ENCODE assay signal across 13 mouse cellular contexts in the genomic region with DNA sequence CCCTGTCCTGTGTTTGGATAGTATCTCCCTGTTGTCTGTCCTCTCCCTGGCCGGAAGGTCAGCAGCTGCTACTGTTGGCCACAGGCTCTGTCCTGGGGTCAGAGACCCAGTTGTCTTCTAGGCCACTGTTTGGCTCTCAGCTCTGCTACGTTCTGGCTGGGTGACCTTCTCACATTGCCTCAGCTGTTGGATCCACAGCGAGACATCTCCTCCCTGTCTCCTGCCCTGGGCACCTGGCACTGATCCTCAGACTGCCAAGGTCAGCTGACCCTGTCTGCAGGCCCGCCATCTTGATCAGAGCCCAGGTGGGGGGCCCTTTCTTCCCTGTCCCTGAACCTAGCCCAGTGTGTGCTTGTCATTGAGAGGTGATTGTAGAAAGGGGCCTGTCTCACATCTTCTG. TPM values are rescaled to one million over a fixed set of nuclear protein-coding genes. Genes with fewer than 3 reads are reported as not detected.
DNase-seq lines count a peak whose midpoint lies in the region; ATAC-seq and TF ChIP-seq lines count a peak whose summit lies in the region.
"Had no signal": no experiment of that assay in that cellular context is flagged by ENCODE, and none has a peak within 500 bp of the region (broad histone marks: within the 10 kb centered on the region; RNA-seq: fewer than 3 reads in every experiment).

No protein-coding gene starts in this region.

- 73% methylated on average over 4 of the region's 4 CpGs for WGBS in stomach, embryonic 15.5 days
- 74% methylated on average over 4 of the region's 4 CpGs for WGBS in stomach, postnatal 0 days
- WGBS in kidney, postnatal 0 days, result 43% methylated on average over 4 of the region's 4 CpGs
- 58% methylated on average over 4 of the region's 4 CpGs for WGBS in liver, embryonic 11.5 days
- 88% methylated on average over 4 of the region's 4 CpGs for WGBS in forebrain, embryonic 12.5 days

- DNase-seq in stomach, postnatal 0 days (ENCODE audit: low spot score), result no peak
- DNase-seq in heart, adult 8-10 months (ENCODE audit: low spot score), result peak; percentile 73
- no peak for DNase-seq in kidney, postnatal 0 days (ENCODE audit: low spot score)
- no peak for DNase-seq in liver, embryonic 11.5 days (ENCODE audit: low spot score)
- no peak for DNase-seq in layer of hippocampus, adult 2 months (ENCODE audit: low spot score in 2 of 2)
- DNase-seq: adrenal gland, adult 8-10 months; cerebellum, postnatal 36 days; lung, adult 2 months; right cerebral cortex, postnatal 4 days had no signal

- H3K4me3 ChIP-seq in stomach, embryonic 15.5 days (replicated peaks), result no peak overlapping the region
- H3K4me3 ChIP-seq in stomach, postnatal 0 days (ENCODE audit: low read depth, low read length), result no peak overlapping the region
- no peak overlapping the region for H3K4me3 ChIP-seq in kidney, postnatal 0 days (replicated peaks; ENCODE audit: low read depth, low read length)
- no peak overlapping the region for H3K4me3 ChIP-seq in liver, embryonic 11.5 days (ENCODE audit: low read depth, low read length)
- H3K4me3 ChIP-seq in layer of hippocampus, adult 2 months, result no peak overlapping the region
- H3K4me3 ChIP-seq in forebrain, embryonic 12.5 days (replicated peaks), result no peak overlapping the region
- H3K4me3 ChIP-seq: forebrain, embryonic 15.5 days had no signal

- no peak for TF ChIP-seq CTCF in stomach, postnatal 0 days (IDR thresholded peaks at IDR 0.05; ENCODE audit: low read depth)
- no peak for TF ChIP-seq CTCF in kidney, postnatal 0 days (IDR thresholded peaks at IDR 0.05; ENCODE audit: low read depth)
- no peak for TF ChIP-seq CTCF in layer of hippocampus, adult 2 months (conservative IDR thresholded peaks at IDR 0.05)

- H3K36me3 ChIP-seq in stomach, embryonic 15.5 days, result no peaks in the 10 kb centered on the region
- no peaks in the 10 kb centered on the region for H3K36me3 ChIP-seq in stomach, postnatal 0 days (ENCODE audit: control insufficient read depth, insufficient read depth, low read length)
- no peaks in the 10 kb centered on the region for H3K36me3 ChIP-seq in kidney, postnatal 0 days (ENCODE audit: insufficient read depth, low read length)
- H3K36me3 ChIP-seq in liver, embryonic 11.5 days (ENCODE audit: control insufficient read depth, insufficient read depth, low read length), result no peaks in the 10 kb centered on the region
- H3K36me3 ChIP-seq in forebrain, embryonic 12.5 days (replicated peaks), result no peaks in the 10 kb centered on the region
- H3K36me3 ChIP-seq: forebrain, embryonic 15.5 days had no signal

- 0 out of 2 replicates have a peak overlapping the region, but pooled peaks have one; percentile 28 for H3K27ac ChIP-seq in stomach, embryonic 15.5 days
- no peak overlapping the region for H3K27ac ChIP-seq in stomach, postnatal 0 days (replicated peaks)
- peak overlapping the region; percentile 3; the same call in 1 of the 2 replicates for H3K27ac ChIP-seq in kidney, postnatal 0 days
- H3K27ac ChIP-seq in liver, embryonic 11.5 days (ENCODE audit: low read depth, low read length), result no peak overlapping the region
- H3K27ac ChIP-seq in layer of hippocampus, adult 2 months, result no peak overlapping the region
- no peak overlapping the region for H3K27ac ChIP-seq in forebrain, embryonic 12.5 days

- H3K4me1 ChIP-seq in stomach, embryonic 15.5 days, result peaks cover 21% of the 10 kb centered on the region
- 0 out of 2 replicates have a peak, but pooled peaks cover 3% of the 10 kb centered on the region for H3K4me1 ChIP-seq in stomach, postnatal 0 days (replicated peaks; ENCODE audit: control insufficient read depth, insufficient read depth)
- H3K4me1 ChIP-seq in kidney, postnatal 0 days (replicated peaks; ENCODE audit: insufficient read depth, low read length), result peaks cover 9% of the 10 kb centered on the region; the same call in 1 of the 2 replicates
- H3K4me1 ChIP-seq in liver, embryonic 11.5 days (replicated peaks; ENCODE audit: control insufficient read depth, insufficient read depth, low read length), result 0 out of 2 replicates have a peak, but pooled peaks cover 3% of the 10 kb centered on the region
- peaks cover 11% of the 10 kb centered on the region for H3K4me1 ChIP-seq in forebrain, embryonic 12.5 days

- 0 out of 2 replicates have a peak overlapping the region, but pooled peaks have one; percentile 0 for H3K4me2 ChIP-seq in stomach, embryonic 15.5 days
- no peak overlapping the region for H3K4me2 ChIP-seq in stomach, postnatal 0 days (replicated peaks; ENCODE audit: low read depth)
- no peak overlapping the region for H3K4me2 ChIP-seq in kidney, postnatal 0 days (ENCODE audit: low read length)
- no peak overlapping the region for H3K4me2 ChIP-seq in liver, embryonic 11.5 days
- H3K4me2 ChIP-seq in forebrain, embryonic 12.5 days, result no peak overlapping the region
- H3K4me2 ChIP-seq: forebrain, embryonic 15.5 days had no signal

- H3K9me3 ChIP-seq in stomach, embryonic 15.5 days, result no peaks in the 10 kb centered on the region
- H3K9me3 ChIP-seq in stomach, postnatal 0 days (ENCODE audit: control insufficient read depth, low read length), result no peaks in the 10 kb centered on the region
- H3K9me3 ChIP-seq in kidney, postnatal 0 days (replicated peaks; ENCODE audit: low read length), result no peaks in the 10 kb centered on the region
- H3K9me3 ChIP-seq in liver, embryonic 11.5 days (ENCODE audit: control insufficient read depth, low read length), result no peaks in the 10 kb centered on the region
- no peaks in the 10 kb centered on the region for H3K9me3 ChIP-seq in forebrain, embryonic 12.5 days
- H3K9me3 ChIP-seq: forebrain, embryonic 15.5 days had no signal

- no peaks in the 10 kb centered on the region for H3K27me3 ChIP-seq in stomach, embryonic 15.5 days (replicated peaks)
- H3K27me3 ChIP-seq in stomach, postnatal 0 days (ENCODE audit: control insufficient read depth, insufficient read depth, low read length), result no peaks in the 10 kb centered on the region
- H3K27me3 ChIP-seq in kidney, postnatal 0 days (ENCODE audit: insufficient read depth, low read length), result no peaks in the 10 kb centered on the region
- no peaks in the 10 kb centered on the region for H3K27me3 ChIP-seq in liver, embryonic 11.5 days (replicated peaks; ENCODE audit: control insufficient read depth, insufficient read depth, low read length)
- no peaks in the 10 kb centered on the region for H3K27me3 ChIP-seq in forebrain, embryonic 12.5 days
- H3K27me3 ChIP-seq: forebrain, embryonic 15.5 days had no signal

- no peak for TF ChIP-seq EP300 in stomach, postnatal 0 days (optimal IDR thresholded peaks at IDR 0.05)

- no peak for ATAC-seq in stomach, embryonic 15.5 days (ENCODE audit: insufficient read depth, low FRiP score, low read depth)
- no peak for ATAC-seq in stomach, postnatal 0 days (ENCODE audit: low FRiP score, low TSS enrichment)
- peak; percentile 3; the same call in 1 of the 2 replicates for ATAC-seq in kidney, postnatal 0 days (replicated peaks; ENCODE audit: low FRiP score, low read depth)
- no peak for ATAC-seq in liver, embryonic 11.5 days (replicated peaks; ENCODE audit: low FRiP score)
- no peak for ATAC-seq in forebrain, embryonic 12.5 days (ENCODE audit: low FRiP score)

- H3K9ac ChIP-seq in stomach, embryonic 15.5 days, result no peak overlapping the region
- H3K9ac ChIP-seq in stomach, postnatal 0 days (ENCODE audit: low read length), result no peak overlapping the region
- no peak overlapping the region for H3K9ac ChIP-seq in kidney, postnatal 0 days (ENCODE audit: low read depth, low read length)
- no peak overlapping the region for H3K9ac ChIP-seq in liver, embryonic 11.5 days (ENCODE audit: low read depth, low read length)
- H3K9ac ChIP-seq in forebrain, embryonic 12.5 days, result no peak overlapping the region
- H3K9ac ChIP-seq: forebrain, embryonic 15.5 days had no signal

RNA-seq across cellular contexts. Expression of a gene that starts 29.5 kb away (rescaled TPM):
- not detected in 2 replicates for polyA plus RNA-seq in stomach, embryonic 15.5 days (2015; fragmentation: Nextera tagmentation; extraction: Ambion mirVana)
- 0.25 and 0.51 TPM in 2 replicates for polyA plus RNA-seq in stomach, postnatal 0 days (2015; fragmentation: Nextera tagmentation; extraction: Ambion mirVana)
- total RNA-seq in heart, adult 8-10 months (2022), result 1 to 10 TPM in 2 of 4 experiments, under 1 TPM in 2; 0.49 to 1.5 (median 1.0) TPM
- 0.08 TPM in 1 of 2 replicates, not detected in the other for polyA plus RNA-seq in kidney, postnatal 0 days (2015; fragmentation: Nextera tagmentation; extraction: Ambion mirVana)
- not detected in 2 replicates for polyA plus RNA-seq in liver, embryonic 11.5 days (2014; fragmentation: Nextera tagmentation; extraction: Ambion mirVana)
- not detected for total RNA-seq in layer of hippocampus, adult 2 months (2021)
- polyA plus RNA-seq in forebrain, embryonic 12.5 days (2016; fragmentation: Nextera tagmentation; extraction: Ambion mirVana), result not detected in 2 replicates
- polyA plus RNA-seq: forebrain, embryonic 15.5 days had no signal

RNA-seq across cellular contexts. Expression of a gene that starts 35.5 kb away (rescaled TPM):
- 1.1 and 1.3 TPM in 2 replicates for polyA plus RNA-seq in stomach, embryonic 15.5 days (2015; fragmentation: Nextera tagmentation; extraction: Ambion mirVana)
- 0.91 and 1.1 TPM in 2 replicates for polyA plus RNA-seq in stomach, postnatal 0 days (2015; fragmentation: Nextera tagmentation; extraction: Ambion mirVana)
- total RNA-seq in heart, adult 8-10 months (2022), result over 10,000 TPM; 20,391 to 21,800 (median 21,272) TPM
- polyA plus RNA-seq in kidney, postnatal 0 days (2015; fragmentation: Nextera tagmentation; extraction: Ambion mirVana), result 0.62 and 0.76 TPM in 2 replicates
- polyA plus RNA-seq in liver, embryonic 11.5 days (2014; fragmentation: Nextera tagmentation; extraction: Ambion mirVana), result 0.29 and 0.56 TPM in 2 replicates
- under 1 TPM in 1 of 2 experiments, not detected in 1; 0.49 TPM for total RNA-seq in layer of hippocampus, adult 2 months (2021)
- polyA plus RNA-seq in forebrain, embryonic 12.5 days (2016; fragmentation: Nextera tagmentation; extraction: Ambion mirVana), result not detected in 2 replicates
- total RNA-seq: ES-E14 had no signal
- polyA plus RNA-seq: forebrain, embryonic 15.5 days had no signal

Comparison
In these comparisons a context has a peak if more than half of its experiments do, and no peak if none do; other contexts are left out.
1. H3K27ac ChIP-seq: peak in stomach, embryonic 15.5 days (single experiment) and kidney, postnatal 0 days (single experiment); none in stomach, postnatal 0 days (single experiment), liver, embryonic 11.5 days (single experiment), layer of hippocampus, adult 2 months (single experiment) and forebrain, embryonic 12.5 days (single experiment).